Comparison of ENCODE assay signal across 14 mouse cellular contexts in the genomic region with DNA sequence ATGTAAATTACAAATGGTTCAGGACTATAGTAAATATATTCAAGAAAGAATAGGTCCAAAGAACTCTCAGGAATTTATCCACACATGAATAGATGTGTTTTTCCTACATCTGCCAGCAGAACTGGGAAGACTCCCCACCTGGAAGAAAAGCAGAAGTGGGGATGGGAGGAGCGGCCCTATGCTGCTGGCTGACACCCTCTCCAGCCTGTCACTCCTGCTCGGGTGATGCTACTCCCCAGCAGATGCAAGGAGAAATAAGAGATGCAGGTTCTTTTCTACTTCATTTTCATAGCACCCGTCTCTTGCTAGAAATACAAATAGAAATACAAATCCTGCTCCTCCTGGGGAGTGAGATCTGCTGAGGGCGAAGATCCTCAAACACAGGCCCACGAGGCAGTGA. TPM values are rescaled to one million over a fixed set of nuclear protein-coding genes. Genes with fewer than 3 reads are reported as not detected.
"Had no signal": no experiment of that assay in that cellular context is flagged by ENCODE, and none has a peak within 500 bp of the region (broad histone marks: within the 10 kb centered on the region; RNA-seq: fewer than 3 reads in every experiment).

No protein-coding gene starts in this region.

- H3K4me1 ChIP-seq: kidney, embryonic 15.5 days; limb, embryonic 15.5 days; liver, embryonic 12.5 days; stomach, embryonic 15.5 days had no signal

- ATAC-seq: liver, embryonic 12.5 days had no signal

- H3K27me3 ChIP-seq: kidney, embryonic 15.5 days; limb, embryonic 15.5 days; liver, embryonic 12.5 days; stomach, embryonic 15.5 days had no signal

- H3K9ac ChIP-seq: kidney, embryonic 15.5 days; limb, embryonic 15.5 days; liver, embryonic 12.5 days; lung, embryonic 14.5 days; stomach, embryonic 15.5 days had no signal

- H3K9me3 ChIP-seq: kidney, embryonic 15.5 days; limb, embryonic 15.5 days; liver, embryonic 12.5 days; stomach, embryonic 15.5 days had no signal

- DNase-seq: kidney, adult 2 months; kidney, postnatal 14 days; lung, embryonic 14.5 days; lung, postnatal 10 days; lung, postnatal 4 days; right cerebral cortex, postnatal 14 days; thymus, postnatal 36 days had no signal

- H3K4me2 ChIP-seq: kidney, embryonic 15.5 days; limb, embryonic 15.5 days; liver, embryonic 12.5 days; lung, embryonic 14.5 days; stomach, embryonic 15.5 days had no signal

- H3K27ac ChIP-seq: kidney, embryonic 15.5 days; limb, embryonic 15.5 days; liver, embryonic 12.5 days; stomach, embryonic 15.5 days had no signal

- H3K36me3 ChIP-seq: kidney, embryonic 15.5 days; limb, embryonic 15.5 days; liver, embryonic 12.5 days; stomach, embryonic 15.5 days had no signal

- H3K4me3 ChIP-seq: kidney, embryonic 15.5 days; limb, embryonic 15.5 days; liver, embryonic 12.5 days; myocyte; stomach, embryonic 15.5 days had no signal

RNA-seq across cellular contexts. Expression of a gene that starts 51.8 kb away (rescaled TPM):
- polyA plus RNA-seq: spleen, adult 2 months; testis, adult 2 months had no signal
